10 mouse cellular contexts compared by ENCODE assay signal in genomic region chr13:119965302-119965952, GRCm38 (mm10). TPM values are rescaled to one million over a fixed set of nuclear protein-coding genes. Genes with fewer than 3 reads are reported as not detected.
DNase-seq lines count a peak whose midpoint lies in the region; ATAC-seq and TF ChIP-seq lines count a peak whose summit lies in the region.
"Not testable (repeated sequence)": the region's sequence is repeated elsewhere in the genome, so short reads cannot be mapped to it uniquely, and the experiment has no call there.
"Had no signal": no experiment of that assay in that cellular context is flagged by ENCODE, and none has a peak within 500 bp of the region (broad histone marks: within the 10 kb centered on the region; RNA-seq: fewer than 3 reads in every experiment).

No protein-coding gene starts in this region.

- not testable (repeated sequence) for H3K4me1 ChIP-seq in forebrain, embryonic 14.5 days (ENCODE audit: control insufficient read depth, insufficient read depth, low read length); heart, embryonic 16.5 days (ENCODE audit: control insufficient read depth, insufficient read depth, low read length); intestine, embryonic 16.5 days (ENCODE audit: control insufficient read depth, insufficient read depth, low read length); limb, embryonic 14.5 days (ENCODE audit: control insufficient read depth, insufficient read depth, low read length); neural tube, embryonic 13.5 days (replicated peaks)

- not testable (repeated sequence) for H3K9ac ChIP-seq in forebrain, embryonic 14.5 days (ENCODE audit: low read length); heart, embryonic 16.5 days (ENCODE audit: low read length); intestine, embryonic 16.5 days (ENCODE audit: low read depth, low read length); limb, embryonic 14.5 days (ENCODE audit: low read depth, low read length, severe bottlenecking); neural tube, embryonic 13.5 days

- H3K9me3 ChIP-seq in forebrain, embryonic 14.5 days (replicated peaks; ENCODE audit: control insufficient read depth, low read length); heart, embryonic 16.5 days (replicated peaks; ENCODE audit: control insufficient read depth, low read length); intestine, embryonic 16.5 days (ENCODE audit: control insufficient read depth, low read length); limb, embryonic 14.5 days (ENCODE audit: control insufficient read depth, low read length); neural tube, embryonic 13.5 days: not testable (repeated sequence)

- H3K27me3 ChIP-seq in forebrain, embryonic 14.5 days (replicated peaks; ENCODE audit: control insufficient read depth, insufficient read depth, low read length); heart, embryonic 16.5 days (ENCODE audit: control insufficient read depth, insufficient read depth, low read length); intestine, embryonic 16.5 days (replicated peaks; ENCODE audit: control insufficient read depth, insufficient read depth, low read length); limb, embryonic 14.5 days (ENCODE audit: control insufficient read depth, insufficient read depth, low read length); neural tube, embryonic 13.5 days: not testable (repeated sequence)

- DNase-seq in brain, embryonic 14.5 days (ENCODE audit: low read depth), result peak; percentile 0
- DNase-seq in forebrain, embryonic 14.5 days (ENCODE audit: low spot score); limb, embryonic 14.5 days (ENCODE audit: low spot score): not testable (repeated sequence)

- WGBS in forebrain, embryonic 14.5 days, result 0% methylated on average over 14 of the region's 34 CpGs
- WGBS in heart, embryonic 16.5 days, result under 1% methylated on average over 14 of the region's 34 CpGs
- 2% methylated on average over 15 of the region's 34 CpGs for WGBS in intestine, embryonic 16.5 days
- 1% methylated on average over 12 of the region's 34 CpGs for WGBS in limb, embryonic 14.5 days
- under 1% methylated on average over 16 of the region's 34 CpGs for WGBS in neural tube, embryonic 13.5 days

- H3K4me3 ChIP-seq in forebrain, embryonic 14.5 days (ENCODE audit: low read depth, low read length); neural tube, embryonic 13.5 days: not testable (repeated sequence)
- peak overlapping the region; percentile 40 for H3K4me3 ChIP-seq in heart, embryonic 16.5 days (ENCODE audit: low read length)
- peak overlapping the region; percentile 22 for H3K4me3 ChIP-seq in intestine, embryonic 16.5 days (ENCODE audit: low read length)
- H3K4me3 ChIP-seq in limb, embryonic 14.5 days (replicated peaks; ENCODE audit: low read length), result 0 out of 2 replicates have a peak overlapping the region, but pooled peaks have one; percentile 16

- ATAC-seq in forebrain, embryonic 14.5 days, result peak; percentile 82
- peak; percentile 71 for ATAC-seq in heart, embryonic 16.5 days (replicated peaks; ENCODE audit: extremely low read depth, insufficient read depth, low FRiP score)
- ATAC-seq in intestine, embryonic 16.5 days, result peak; percentile 83
- peak; percentile 81 for ATAC-seq in limb, embryonic 14.5 days (ENCODE audit: low FRiP score, low read depth)
- ATAC-seq in megakaryocyte, adult 5-6 weeks (ENCODE audit: poor library complexity, severe bottlenecking), result peak; percentile 52
- peak; percentile 68; the same call in 1 of the 2 replicates for ATAC-seq in neural tube, embryonic 13.5 days (ENCODE audit: low read depth)

- not testable (repeated sequence) for H3K27ac ChIP-seq in forebrain, embryonic 14.5 days (ENCODE audit: low read depth, low read length); heart, embryonic 16.5 days (ENCODE audit: low read length); intestine, embryonic 16.5 days (ENCODE audit: low read length); limb, embryonic 14.5 days (replicated peaks; ENCODE audit: low read depth, low read length); neural tube, embryonic 13.5 days (replicated peaks)

- H3K4me2 ChIP-seq in forebrain, embryonic 14.5 days (ENCODE audit: low read length); neural tube, embryonic 13.5 days: not testable (repeated sequence)
- peak overlapping the region; percentile 56 for H3K4me2 ChIP-seq in heart, embryonic 16.5 days (ENCODE audit: low read depth, low read length)
- H3K4me2 ChIP-seq in intestine, embryonic 16.5 days (ENCODE audit: low read depth, low read length), result peak overlapping the region; percentile 37; the same call in 1 of the 2 replicates
- H3K4me2 ChIP-seq in limb, embryonic 14.5 days (replicated peaks; ENCODE audit: low read depth, low read length, severe bottlenecking), result 0 out of 2 replicates have a peak overlapping the region, but pooled peaks have one; percentile 23

- TF ChIP-seq CTCF in brain, embryonic 14.5 days (IDR thresholded peaks at IDR 0.05; ENCODE audit: borderline replicate concordance, extremely low read depth, insufficient read depth, insufficient read length), result not testable (repeated sequence)

- H3K36me3 ChIP-seq in forebrain, embryonic 14.5 days (ENCODE audit: control insufficient read depth, insufficient read depth, low read length); heart, embryonic 16.5 days (ENCODE audit: control insufficient read depth, insufficient read depth); intestine, embryonic 16.5 days (ENCODE audit: control insufficient read depth, insufficient read depth, low read length); limb, embryonic 14.5 days (ENCODE audit: control insufficient read depth, insufficient read depth, low read length); neural tube, embryonic 13.5 days: not testable (repeated sequence)

- TF ChIP-seq POLR2A in brain, embryonic 14.5 days (IDR thresholded peaks at IDR 0.05; ENCODE audit: borderline replicate concordance, extremely low read depth, insufficient read depth, insufficient read length, poor library complexity, severe bottlenecking); limb, embryonic 14.5 days (IDR thresholded peaks at IDR 0.05; ENCODE audit: borderline replicate concordance, extremely low read depth, insufficient read depth, insufficient read length): not testable (repeated sequence)

RNA-seq across cellular contexts. Expression of gene B020031M17Rik, which starts 14.8 kb away (rescaled TPM):
- not detected in 2 replicates for polyA plus RNA-seq in brain, embryonic 14.5 days (2012; rRNA removed)
- not detected in 2 replicates for polyA plus RNA-seq in forebrain, embryonic 14.5 days (2014; fragmentation: Nextera tagmentation; extraction: Ambion mirVana)
- not detected in 2 replicates for polyA plus RNA-seq in heart, embryonic 16.5 days (2015; fragmentation: Nextera tagmentation; extraction: Ambion mirVana)
- polyA plus RNA-seq in intestine, embryonic 16.5 days (2015; fragmentation: Nextera tagmentation; extraction: Ambion mirVana), result not detected in 2 replicates
- 0.13 TPM in 1 of 2 replicates, not detected in the other for polyA plus RNA-seq in limb, embryonic 14.5 days (2012; rRNA removed)
- not detected in 2 replicates for polyA plus RNA-seq in limb, embryonic 14.5 days (2014; fragmentation: Nextera tagmentation; extraction: Ambion mirVana)
- total RNA-seq in megakaryocyte, adult 5-6 weeks (2015), result not detected in 2 replicates
- not detected in 2 replicates for total RNA-seq in megakaryocyte, adult 5-6 weeks (2017)
- not detected in 2 replicates for polyA plus RNA-seq in neural tube, embryonic 13.5 days (2015; fragmentation: Nextera tagmentation; extraction: Ambion mirVana)
- total RNA-seq: gastrocnemius, postnatal 10 days; heart, postnatal 36 days; layer of hippocampus, adult 18-20 months had no signal

RNA-seq across cellular contexts. Expression of gene Gm21761, which starts 36.4 kb away (rescaled TPM):
- polyA plus RNA-seq in brain, embryonic 14.5 days (2012; rRNA removed), result not detected in 2 replicates
- not detected in 2 replicates for polyA plus RNA-seq in forebrain, embryonic 14.5 days (2014; fragmentation: Nextera tagmentation; extraction: Ambion mirVana)
- not detected in 2 replicates for polyA plus RNA-seq in heart, embryonic 16.5 days (2015; fragmentation: Nextera tagmentation; extraction: Ambion mirVana)
- not detected in 2 replicates for polyA plus RNA-seq in intestine, embryonic 16.5 days (2015; fragmentation: Nextera tagmentation; extraction: Ambion mirVana)
- not detected in 2 replicates for polyA plus RNA-seq in limb, embryonic 14.5 days (2012; rRNA removed)
- not detected in 2 replicates for polyA plus RNA-seq in limb, embryonic 14.5 days (2014; fragmentation: Nextera tagmentation; extraction: Ambion mirVana)
- total RNA-seq in megakaryocyte, adult 5-6 weeks (2015), result not detected in 2 replicates
- not detected in 2 replicates for total RNA-seq in megakaryocyte, adult 5-6 weeks (2017)
- not detected in 2 replicates for polyA plus RNA-seq in neural tube, embryonic 13.5 days (2015; fragmentation: Nextera tagmentation; extraction: Ambion mirVana)
- total RNA-seq: gastrocnemius, postnatal 10 days; heart, postnatal 36 days; layer of hippocampus, adult 18-20 months had no signal
